Mouse (Mus musculus): ENCODE results near the gene Rps27l.

DNA sequence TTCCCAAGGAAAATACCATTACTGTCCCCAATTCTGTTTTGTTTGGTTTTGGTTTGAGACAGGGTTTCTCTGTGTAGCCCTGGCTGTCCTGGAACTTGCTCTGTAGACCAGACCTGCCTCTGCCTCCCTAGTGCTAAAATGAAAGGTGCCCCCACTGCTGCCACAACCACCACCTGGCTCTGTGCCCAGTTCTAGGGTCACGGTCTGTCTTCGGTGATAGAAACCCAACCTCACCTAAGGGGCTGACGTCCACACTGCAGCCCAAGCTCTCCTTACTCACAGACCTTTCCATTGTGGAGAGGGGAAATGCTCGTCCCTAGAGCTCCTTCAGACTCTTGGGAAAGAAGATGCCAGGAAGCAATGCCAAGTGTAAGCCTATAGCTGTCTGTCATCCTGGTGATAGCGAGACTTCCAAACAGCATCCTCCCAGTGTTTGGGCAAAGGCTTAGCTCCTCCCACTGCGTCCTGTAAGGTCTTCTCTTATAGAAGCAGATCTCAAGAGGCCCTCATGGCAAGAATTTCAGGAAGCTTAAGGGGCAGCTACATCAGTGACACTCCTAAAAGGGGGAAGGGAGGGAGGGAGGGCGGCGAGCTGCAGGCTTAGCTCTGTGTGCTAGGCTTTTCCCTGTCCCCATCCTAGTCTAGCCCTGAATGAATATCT lies 46.0 kb downstream of the Rps27l start:
- TF ChIP-seq POLR2A (IDR thresholded peaks at IDR 0.05; ENCODE audit: extremely low read depth, insufficient read depth, low read length) = no peak
- TF ChIP-seq CTCF (IDR thresholded peaks at IDR 0.05; ENCODE audit: low read depth, low read length) = no peak

All from liver, adult 2 months (tissue).